Mouse (Mus musculus) thymus, postnatal 10 days (tissue): ENCODE results near the gene Ermp1.
"Not testable (repeated sequence)": the region's sequence is repeated elsewhere in the genome, so short reads cannot be mapped to it uniquely, and the experiment has no call there.

Experiments
- DNase-seq, 2 experiments: peaks; one replicate each; pipeline ENCODE4 v3.0.0; 2021; ENCODE audit warnings: low spot score in 2 of 2

The Ermp1 gene

DNA sequence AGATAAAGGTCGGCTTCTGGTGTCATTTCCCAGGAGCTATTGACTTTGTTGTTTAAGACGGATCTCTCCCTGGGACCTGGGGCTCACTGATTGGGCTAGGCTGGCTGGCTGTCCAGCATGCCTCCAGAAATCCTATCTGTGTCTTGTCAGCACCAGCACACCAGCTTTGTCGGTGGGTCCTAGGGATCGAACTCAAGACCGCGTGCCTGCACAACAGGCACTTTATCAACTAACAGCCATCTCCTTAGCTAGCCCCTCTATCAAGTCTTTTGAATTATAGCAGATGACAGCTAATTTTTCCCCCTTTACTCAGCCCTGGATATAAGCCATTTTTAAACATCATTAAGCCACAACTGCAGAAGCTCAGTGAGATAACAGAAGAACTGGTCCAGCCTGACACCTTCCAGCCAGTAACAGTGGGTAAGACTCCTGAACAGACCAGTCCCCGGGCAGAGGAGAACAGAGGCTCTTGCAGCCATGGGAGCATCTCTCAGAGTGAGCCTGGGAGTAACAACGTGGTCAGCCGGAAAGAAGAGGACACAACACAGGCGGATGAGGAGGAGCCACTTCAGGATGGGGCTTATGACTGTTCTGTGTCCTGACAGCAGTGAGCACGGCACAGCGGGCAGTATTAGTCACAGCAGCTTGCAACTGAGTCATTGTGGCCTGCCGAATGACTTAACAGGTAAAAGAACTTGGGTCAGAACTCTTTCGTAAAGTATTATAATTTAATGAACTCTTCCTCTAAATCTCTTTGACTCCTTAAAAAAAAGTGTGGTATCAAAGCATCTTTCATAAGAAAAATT, 44.5 kb downstream of the Ermp1 start:
- no peak for DNase-seq

DNA sequence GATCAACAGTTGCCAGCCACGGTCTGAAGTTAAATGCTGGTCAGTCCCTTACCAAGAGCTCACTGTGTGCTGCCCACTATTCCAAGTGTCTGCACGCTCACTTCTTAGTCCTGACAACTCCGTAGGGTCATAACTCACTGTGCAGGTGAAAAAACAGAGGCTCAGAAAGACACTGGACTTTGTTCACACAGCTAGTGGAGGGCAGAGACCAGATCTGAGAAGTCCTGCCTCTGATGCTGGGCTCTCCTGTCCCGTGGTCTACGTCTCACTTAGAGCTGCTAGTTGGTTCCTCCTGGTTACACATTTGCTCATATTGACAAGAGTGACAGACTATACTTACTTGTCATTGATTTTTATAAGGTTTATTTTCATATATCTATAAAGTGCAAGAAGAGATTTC, 49.2 kb downstream of the Ermp1 start:
- no peak for DNase-seq

GRCm38 (mm10) chr19:29596985-29597384, 51.2 kb downstream of the Ermp1 start:
- peak; percentile 7 to 31 for DNase-seq

GRCm38 (mm10) chr19:29596276-29596675, 51.9 kb downstream of the Ermp1 start:
- no peak for DNase-seq

GRCm38 (mm10) chr19:29593783-29594182, 54.4 kb downstream of the Ermp1 start:
- DNase-seq = not testable (repeated sequence)

GRCm38 (mm10) chr19:29583734-29584133, 64.5 kb downstream of the Ermp1 start:
- DNase-seq = no peak

GRCm38 (mm10) chr19:29582439-29582838, 65.8 kb downstream of the Ermp1 start:
- DNase-seq = no peak

- DNase-seq = no peak
Measured at GRCm38 (mm10) chr19:29566512-29566911, 81.7 kb downstream of the Ermp1 start.

- DNase-seq = peak in 1 of 2 experiments; percentile 62
Measured at GRCm38 (mm10) chr19:29563258-29563779, 84.9 kb downstream of the Ermp1 start.

DNA sequence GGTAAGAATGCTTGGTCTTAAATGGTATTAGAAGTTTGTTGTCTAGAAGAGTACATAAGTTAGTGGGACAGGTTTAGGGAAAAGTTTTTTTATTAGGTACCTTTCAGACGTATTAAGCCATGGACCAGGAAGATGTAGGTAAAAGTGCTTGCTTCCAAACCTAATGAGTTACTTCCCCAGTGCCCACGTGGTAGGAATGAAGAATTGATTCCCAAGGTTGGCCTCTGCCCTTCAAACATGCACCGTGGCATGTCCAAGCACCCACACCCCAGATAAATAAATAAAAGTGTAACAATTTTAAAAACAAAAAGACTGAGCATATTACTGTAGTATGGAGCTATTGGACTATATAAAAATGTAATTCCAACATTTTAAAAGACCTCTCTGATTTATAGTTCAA, 85.6 kb downstream of the Ermp1 start:
- no peak for DNase-seq

DNA sequence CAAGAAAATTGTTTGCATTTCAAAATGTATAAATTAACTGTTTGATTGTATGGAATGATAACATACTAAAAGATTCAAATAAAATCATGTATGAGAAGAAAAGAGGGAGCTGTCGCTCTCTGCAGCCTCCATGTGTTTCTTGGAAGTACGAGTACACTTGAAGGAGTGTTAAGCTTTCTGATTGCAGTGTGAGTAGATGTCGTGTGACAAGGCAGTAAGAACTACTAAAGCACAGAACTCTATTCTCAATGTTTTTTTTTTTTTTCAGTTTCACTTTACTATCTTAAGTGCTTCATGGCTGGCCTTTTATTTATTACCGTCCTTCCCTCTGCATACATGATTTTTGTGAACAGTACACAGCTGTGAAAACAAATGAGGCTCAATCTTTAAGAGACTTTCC, 86.0 kb downstream of the Ermp1 start:
- DNase-seq = no peak
